Mouse (Mus musculus): ENCODE measurements around the gene Orm1.
A peak's percentile ranks its signal among the peaks of the same experiment; 100 is the strongest.

Orm1 gene

GRCm38 (mm10) chr4:63344295-63344694 is at the start of gene Orm1:
Gene Orm1, plus strand, starts transcription at chr4:63344560.
- DNase-seq: no peak

DNA sequence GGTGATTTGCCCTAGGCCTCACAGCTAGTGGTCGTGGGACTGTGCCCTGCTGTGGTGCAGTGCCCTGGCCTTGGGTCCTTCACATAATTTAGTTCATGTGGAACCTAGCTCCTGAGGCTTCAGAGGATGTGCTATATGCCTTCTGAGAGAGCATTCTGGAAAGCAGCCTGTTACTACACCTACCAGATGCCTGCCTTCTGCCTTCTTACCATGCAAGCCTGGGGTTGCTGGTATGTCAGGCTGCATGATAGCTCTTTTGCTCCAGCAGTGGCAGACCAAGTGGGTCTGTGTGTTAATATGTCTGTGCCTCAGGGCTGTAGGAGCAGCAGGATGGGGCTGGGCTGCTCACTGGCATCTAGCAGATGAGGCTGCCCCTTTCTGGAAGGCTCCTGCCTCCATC is 48.7 kb upstream of the Orm1 start:
- no peak for DNase-seq

- no peak for DNase-seq
These were observed 48.1 kb upstream of the Orm1 start for GRCm38 (mm10) chr4:63296263-63296662.

GRCm38 (mm10) chr4:63296876-63297275 is 47.5 kb upstream of the Orm1 start:
- no peak for DNase-seq

DNA sequence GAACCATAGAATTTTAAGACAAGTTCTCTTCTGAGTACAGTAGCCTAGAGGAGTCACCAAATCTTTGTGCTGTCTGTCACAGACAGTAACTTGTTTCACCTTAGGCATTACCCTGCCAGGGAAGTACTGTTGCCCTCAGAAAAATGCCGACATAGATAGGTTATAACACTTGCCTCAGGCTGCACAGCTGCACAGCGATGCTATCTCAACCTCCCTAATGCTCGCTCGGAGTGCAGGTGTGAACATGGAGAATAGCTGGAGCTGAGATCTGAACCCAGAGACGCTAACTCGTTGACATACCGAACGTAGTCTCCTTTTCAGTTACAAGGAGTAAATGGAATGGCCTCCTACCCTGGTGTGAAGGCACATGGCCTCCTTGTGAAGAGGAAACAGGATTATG is 46.2 kb upstream of the Orm1 start:
- DNase-seq: peak; percentile 43

- DNase-seq: no peak
These were observed 41.7 kb upstream of the Orm1 start for GRCm38 (mm10) chr4:63302641-63303040.

- peak; percentile 98 for DNase-seq
These were observed 36.9 kb upstream of the Orm1 start for GRCm38 (mm10) chr4:63307175-63308062.

GRCm38 (mm10) chr4:63308316-63308715 is 36.0 kb upstream of the Orm1 start:
- DNase-seq: no peak

DNA sequence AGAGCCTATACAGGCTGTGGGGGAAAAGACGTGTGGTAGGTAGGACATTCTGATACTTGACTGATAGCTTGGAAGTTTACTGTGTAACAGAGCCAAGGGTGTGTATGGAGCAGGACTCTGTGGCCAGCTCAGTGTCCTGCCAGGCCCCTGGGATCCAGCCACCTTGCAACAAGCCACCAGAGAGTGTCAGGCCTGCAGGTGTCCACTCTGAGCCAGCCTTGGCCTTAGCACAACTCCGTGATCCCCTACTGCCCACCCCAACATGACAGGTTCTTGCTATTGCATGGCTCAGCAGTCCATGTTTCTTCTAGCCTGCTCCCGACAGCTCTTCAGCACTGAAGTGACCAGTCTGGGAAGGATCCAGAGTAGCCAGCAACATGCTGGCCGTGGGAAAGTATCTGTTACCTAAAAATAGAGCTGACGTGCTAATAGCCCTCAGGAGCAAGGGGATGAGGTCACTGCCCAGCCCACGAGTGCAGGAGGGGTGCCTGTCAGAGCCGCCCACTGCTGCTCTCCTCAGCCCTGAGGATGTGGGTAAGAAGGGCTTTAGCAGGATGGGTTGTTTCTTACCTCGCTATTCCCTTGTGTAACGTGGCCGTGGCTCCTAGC is 34.0 kb upstream of the Orm1 start:
- no peak for DNase-seq

DNA sequence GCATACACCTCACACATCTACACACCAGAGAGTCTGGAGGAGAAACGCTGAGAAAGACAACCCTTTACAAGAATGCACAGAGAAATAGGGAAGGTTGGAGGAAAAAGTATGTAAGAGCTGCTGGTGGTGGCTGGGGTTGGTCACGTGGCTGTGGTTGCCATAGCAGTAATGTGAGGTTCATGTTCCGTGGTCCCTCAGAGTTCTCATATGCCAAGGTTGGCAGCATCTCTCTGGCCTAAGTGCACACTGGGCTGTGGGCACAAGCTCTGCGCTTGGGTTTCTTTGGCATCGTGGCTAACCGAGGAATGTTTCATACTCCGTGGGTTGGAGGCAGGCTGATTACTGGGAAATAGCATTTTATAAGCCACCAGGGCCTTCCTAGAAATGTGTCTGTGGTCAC is 32.9 kb upstream of the Orm1 start:
- no peak for DNase-seq

DNA sequence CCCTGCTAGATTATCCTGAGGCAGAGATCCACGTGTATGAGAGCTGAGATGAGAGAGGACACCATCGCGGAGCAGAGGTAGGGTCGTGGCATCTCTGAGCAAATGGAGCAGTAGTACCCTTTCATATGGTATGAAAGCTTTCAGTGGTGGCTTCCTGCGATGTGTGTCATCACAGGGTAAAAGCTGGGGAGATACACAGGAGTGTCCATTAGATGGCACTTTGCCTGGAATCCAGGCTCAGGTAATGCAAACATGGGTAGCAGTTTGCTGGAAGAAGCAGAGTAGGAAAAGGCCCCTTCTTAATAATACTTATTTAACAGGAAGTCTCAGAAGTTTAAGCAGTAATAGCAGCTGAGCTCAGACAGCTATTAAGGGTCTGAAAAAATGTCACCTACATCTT is 30.3 kb upstream of the Orm1 start:
- no peak for DNase-seq

- DNase-seq: no peak
These were observed 28.1 kb upstream of the Orm1 start for GRCm38 (mm10) chr4:63316076-63316746.

DNA sequence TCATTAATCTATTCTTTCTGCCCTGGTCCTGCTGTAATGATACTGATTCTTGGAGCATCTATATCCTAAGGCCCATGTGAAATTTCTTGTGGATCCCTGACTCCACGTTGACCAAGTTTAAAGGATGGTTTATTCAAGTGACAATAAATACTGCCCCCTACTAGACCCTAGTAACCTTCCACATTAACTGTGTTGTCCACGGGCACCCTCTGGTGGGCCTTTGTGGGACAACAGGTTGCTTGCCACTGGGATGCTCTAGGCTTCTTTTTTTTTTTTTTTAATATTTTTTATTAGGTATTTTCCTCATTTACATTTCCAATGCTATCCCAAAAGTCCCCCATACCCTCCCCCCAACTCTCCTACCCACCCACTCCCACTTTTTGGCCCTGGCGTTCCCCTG is 24.8 kb upstream of the Orm1 start:
- peak; percentile 85 for DNase-seq

DNA sequence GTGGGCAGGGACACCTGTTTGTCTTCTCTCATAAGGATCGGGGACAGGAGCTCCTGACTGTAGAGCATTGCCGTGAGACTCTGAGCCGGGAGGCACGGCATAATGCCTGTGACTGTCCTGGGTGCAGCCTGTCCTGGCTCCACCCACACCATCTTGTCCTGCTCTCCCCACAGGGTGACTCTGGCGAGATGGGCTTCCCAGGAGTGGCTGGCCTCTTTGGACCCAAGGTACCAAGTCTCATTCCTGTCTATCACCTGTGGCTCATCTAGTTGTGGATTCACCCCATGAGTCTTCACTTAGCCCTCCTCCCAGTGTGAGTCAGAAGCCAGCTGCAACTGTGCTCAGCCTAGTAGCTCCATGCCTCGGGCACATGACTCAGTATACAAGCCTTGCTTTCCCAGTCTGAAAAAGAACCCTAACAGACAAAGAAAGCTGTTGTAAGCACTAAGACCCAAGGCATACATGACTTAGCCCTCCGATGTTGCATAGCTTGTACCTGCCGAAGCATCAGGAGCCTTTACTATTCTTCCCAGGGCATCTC is 21.0 kb upstream of the Orm1 start:
- no peak for DNase-seq

DNA sequence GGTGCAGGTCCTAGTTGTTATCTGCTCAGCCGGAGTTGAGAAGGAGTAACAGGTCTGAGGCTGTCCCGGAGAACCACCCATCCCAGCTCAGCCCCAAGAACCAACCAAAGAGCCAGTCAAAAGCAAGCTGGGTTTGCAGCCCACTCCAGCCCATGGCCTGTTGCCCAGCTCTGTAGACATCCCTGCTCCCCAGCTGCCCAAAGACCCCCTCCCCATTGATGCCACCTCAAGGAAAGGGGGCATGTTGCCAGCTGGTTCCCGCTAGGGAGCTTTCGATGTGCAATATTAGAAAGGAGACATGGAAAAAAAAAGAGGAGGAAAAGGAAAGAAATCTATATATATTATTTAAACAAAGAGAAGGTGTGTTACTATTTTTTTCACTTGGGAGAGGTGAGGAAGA is 11.0 kb upstream of the Orm1 start:
- no peak for DNase-seq

- DNase-seq: no peak
These were observed 5.8 kb upstream of the Orm1 start for GRCm38 (mm10) chr4:63338414-63339076.

GRCm38 (mm10) chr4:63342491-63342890 is 1.9 kb upstream of the Orm1 start:
- no peak for DNase-seq

GRCm38 (mm10) chr4:63343608-63344007 is 752 bp upstream of the Orm1 start:
- DNase-seq: no peak

DNA sequence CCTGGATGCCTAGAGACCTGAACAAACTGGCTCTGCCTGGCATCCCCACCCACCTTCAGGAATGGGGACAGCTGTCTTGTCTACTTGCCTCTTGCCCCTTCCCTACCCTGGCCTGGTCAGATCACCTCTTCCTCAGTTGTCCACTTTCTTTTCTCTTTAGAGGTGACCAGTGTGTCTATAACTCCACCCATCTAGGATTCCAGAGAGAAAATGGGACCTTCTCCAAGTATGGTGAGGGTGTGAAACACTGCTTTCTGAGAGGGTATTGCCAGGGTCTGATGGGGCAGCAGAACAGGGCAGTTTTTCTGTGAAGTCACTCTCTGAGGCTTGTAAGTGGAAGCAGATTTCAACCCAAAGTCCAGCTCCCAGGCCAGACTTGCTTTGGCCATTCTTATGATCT is 901 bp downstream of the Orm1 start:
- DNase-seq: no peak

GRCm38 (mm10) chr4:63346659-63347058 is 2.3 kb downstream of the Orm1 start:
- no peak for DNase-seq

DNA sequence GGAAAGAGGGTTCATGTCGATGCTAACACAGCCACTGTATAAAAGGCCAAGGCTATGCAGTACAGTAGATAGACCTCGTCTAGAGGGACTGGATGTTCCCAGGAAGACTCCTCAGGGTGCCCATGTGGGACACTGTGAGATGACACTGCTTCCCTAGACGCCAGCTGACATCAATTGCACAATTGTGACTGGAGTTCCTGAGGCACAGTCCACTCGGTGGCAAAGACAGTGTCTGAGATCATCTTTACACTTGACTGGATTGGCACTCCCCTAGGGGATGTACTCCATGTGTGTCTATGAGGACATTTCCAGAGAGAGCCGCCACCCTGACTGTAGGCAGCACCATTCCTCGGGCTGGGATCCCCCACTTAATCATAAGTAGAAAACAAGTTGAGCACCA is 4.2 kb downstream of the Orm1 start:
- DNase-seq: no peak

DNA sequence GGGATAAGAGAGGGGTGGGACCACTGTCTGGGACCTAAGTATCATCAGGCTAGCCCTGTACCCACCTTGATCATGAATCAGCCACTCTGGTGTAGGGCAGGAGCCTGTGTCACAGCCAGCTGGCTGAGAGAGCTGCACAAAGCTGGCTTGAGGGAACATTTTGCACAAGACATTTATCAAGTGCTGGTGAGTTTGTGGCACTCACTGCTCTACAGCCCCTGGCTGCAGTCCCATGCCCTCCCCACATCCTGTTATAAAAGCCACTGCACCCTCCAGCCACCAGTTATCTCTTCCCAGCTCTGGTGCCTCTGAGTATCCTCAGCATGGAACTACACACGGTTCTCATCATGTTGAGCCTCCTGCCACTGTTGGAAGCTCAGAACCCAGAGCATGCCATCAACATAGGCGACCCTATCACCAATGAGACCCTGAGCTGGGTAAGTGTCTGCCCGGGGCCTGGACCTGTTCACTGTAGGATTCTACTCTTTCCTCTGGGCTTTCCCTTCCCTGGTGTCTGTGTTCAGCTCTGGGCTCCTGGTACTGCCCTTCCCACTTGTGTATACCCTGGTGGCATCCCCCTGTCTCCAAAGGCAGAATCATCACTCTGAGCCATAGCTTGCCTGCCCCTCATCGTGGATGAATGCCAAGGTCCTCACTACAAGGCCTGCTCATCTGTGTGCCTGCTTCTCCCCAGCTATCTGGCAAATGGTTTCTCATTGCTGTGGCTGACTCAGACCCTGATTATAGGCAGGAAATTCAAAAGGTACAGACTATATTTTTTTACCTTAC is 11.7 kb downstream of the Orm1 start, which contains the start of gene Orm3:
Gene Orm3 (plus strand): TSS at position 286 of the 789 bp plus-strand sequence.
- no peak for DNase-seq
